Mouse (Mus musculus): Measurements from ENCODE around the gene Zfand3. TPM values are rescaled to one million over a fixed set of nuclear protein-coding genes. Genes with fewer than 3 reads are reported as not detected.

The Zfand3 gene
- polyA plus RNA-seq, 1 experiment from 2014 or later, result 59.5 TPM

DNA sequence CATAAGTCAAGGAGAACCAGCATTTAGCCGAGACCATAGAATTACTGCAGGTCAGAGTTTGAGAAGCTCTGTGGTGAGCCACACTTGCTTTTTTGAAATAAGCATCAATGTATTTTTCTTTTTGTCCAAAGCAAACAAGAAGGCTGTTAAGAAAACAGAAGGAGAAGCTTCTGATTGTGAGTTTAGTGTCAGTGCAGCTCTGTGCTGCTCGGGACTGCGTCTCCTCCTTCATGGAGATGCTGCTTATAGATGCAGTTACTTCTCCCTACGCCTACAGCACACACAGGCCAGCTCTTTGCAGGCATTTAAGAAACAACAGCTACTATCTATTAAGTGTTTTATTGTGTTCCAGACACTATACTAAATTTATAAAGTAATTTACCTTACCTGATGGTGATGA is 107.5 kb downstream of the Zfand3 start:
- Histone ChIP-seq H3K36me3 (ENCODE audit: control insufficient read depth, insufficient read depth, low read length) (no peaks in the 10 kb centered on the region), H3K4me2 (ENCODE audit: low read length) (no peak overlapping the region), H3K4me3 (ENCODE audit: low read depth, low read length) (no peak overlapping the region), H3K9ac (ENCODE audit: low read length) (no peak overlapping the region), H3K4me1 (ENCODE audit: control insufficient read depth, insufficient read depth, low read length) (peaks cover 4% of the 10 kb centered on the region), H3K27me3 (replicated peaks; ENCODE audit: control insufficient read depth, insufficient read depth, low read length) (no peaks in the 10 kb centered on the region), H3K9me3 (replicated peaks; ENCODE audit: control insufficient read depth, low read length) (no peaks in the 10 kb centered on the region), H3K27ac (ENCODE audit: low read depth, low read length) (no peak overlapping the region)
- ATAC-seq (no peak), DNase-seq (ENCODE audit: low spot score) (no peak)
- WGBS, result 90% methylated on average over 4 of the region's 4 CpGs

- DNase-seq (ENCODE audit: low spot score), result no peak
- Histone ChIP-seq H3K4me1 (ENCODE audit: control insufficient read depth, insufficient read depth, low read length) (peaks cover 4% of the 10 kb centered on the region), H3K4me2 (ENCODE audit: low read length) (no peak overlapping the region), H3K9ac (ENCODE audit: low read length) (no peak overlapping the region), H3K27me3 (replicated peaks; ENCODE audit: control insufficient read depth, insufficient read depth, low read length) (no peaks in the 10 kb centered on the region), H3K27ac (ENCODE audit: low read depth, low read length) (no peak overlapping the region), H3K4me3 (ENCODE audit: low read depth, low read length) (no peak overlapping the region), H3K36me3 (ENCODE audit: control insufficient read depth, insufficient read depth, low read length) (no peaks in the 10 kb centered on the region), H3K9me3 (replicated peaks; ENCODE audit: control insufficient read depth, low read length) (no peaks in the 10 kb centered on the region)
- no peak for ATAC-seq
- WGBS, result 79% methylated on average over 7 of the region's 7 CpGs
Observed at GRCm38 (mm10) chr17:30112555-30113305, 108.2 kb downstream of the Zfand3 start.

- WGBS, result 75% methylated on average over 3 of the region's 3 CpGs
- ATAC-seq, result no peak
Observed at GRCm38 (mm10) chr17:30114761-30115160, 110.2 kb downstream of the Zfand3 start.

DNA sequence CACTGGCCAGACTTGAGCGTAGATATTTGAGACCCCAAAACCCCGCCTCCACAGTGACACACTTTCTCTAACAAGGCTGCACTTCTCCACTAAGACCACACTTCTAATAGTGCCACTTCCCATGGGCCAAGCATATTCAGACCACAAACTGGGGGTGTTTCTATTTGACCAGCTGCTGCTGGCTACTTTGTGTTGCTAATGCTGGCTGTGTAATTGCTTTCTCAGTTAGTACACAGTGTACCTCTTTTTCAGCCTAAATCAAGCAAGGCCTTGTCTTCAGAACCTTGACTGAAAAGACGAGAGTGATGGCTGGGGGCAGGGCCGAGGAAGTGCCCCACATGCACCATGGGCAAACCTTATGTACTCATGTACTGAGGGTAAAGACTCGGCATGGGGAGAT is 111.7 kb downstream of the Zfand3 start:
- DNase-seq (ENCODE audit: low spot score) (peak; percentile 49), ATAC-seq (peak; percentile 44)
- peak overlapping the region; percentile 27; the same call in 1 of the 2 replicates for H3K27ac ChIP-seq (ENCODE audit: low read depth, low read length)

More at GRCm38 (mm10) chr17:30114761-30115160, 110.2 kb downstream of the Zfand3 start:
- Histone ChIP-seq H3K4me1 (ENCODE audit: control insufficient read depth, insufficient read depth, low read length) (peaks cover 4% of the 10 kb centered on the region), H3K4me3 (ENCODE audit: low read depth, low read length) (no peak overlapping the region), H3K27me3 (replicated peaks; ENCODE audit: control insufficient read depth, insufficient read depth, low read length) (no peaks in the 10 kb centered on the region), H3K9ac (ENCODE audit: low read length) (no peak overlapping the region), H3K9me3 (replicated peaks; ENCODE audit: control insufficient read depth, low read length) (no peaks in the 10 kb centered on the region), H3K27ac (ENCODE audit: low read depth, low read length) (no peak overlapping the region), H3K4me2 (ENCODE audit: low read length) (no peak overlapping the region), H3K36me3 (ENCODE audit: control insufficient read depth, insufficient read depth, low read length) (no peaks in the 10 kb centered on the region)
- DNase-seq (ENCODE audit: low spot score), result no peak

DNA sequence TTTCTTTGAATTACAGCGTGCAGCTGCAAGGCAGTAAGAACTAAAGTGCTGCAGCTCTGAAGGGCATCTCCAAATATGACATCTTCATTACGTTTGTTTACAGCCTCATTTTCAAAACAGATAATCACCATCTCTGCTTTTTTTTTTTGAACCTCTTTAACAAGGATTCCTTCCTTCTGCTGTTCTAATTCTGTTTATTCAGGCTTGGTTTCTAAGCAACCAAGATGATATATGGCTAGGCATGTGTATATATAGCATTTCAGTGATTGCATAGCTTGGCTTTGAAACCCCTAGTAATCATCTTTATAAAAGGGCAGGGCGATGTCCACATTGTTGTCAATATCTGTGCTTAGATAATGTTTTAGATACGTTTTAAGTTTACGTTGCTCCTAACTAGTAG is 113.5 kb downstream of the Zfand3 start:
- no peak overlapping the region for H3K27ac ChIP-seq (ENCODE audit: low read depth, low read length)
- DNase-seq (ENCODE audit: low spot score) (peak; percentile 40), ATAC-seq (no peak)

More for the DNA sequence above, 111.7 kb downstream of the Zfand3 start:
- no peak overlapping the region for H3K4me3 ChIP-seq (ENCODE audit: low read depth, low read length)
- H3K27me3 ChIP-seq (replicated peaks; ENCODE audit: control insufficient read depth, insufficient read depth, low read length), result no peaks in the 10 kb centered on the region
- no peaks in the 10 kb centered on the region for H3K36me3 ChIP-seq (ENCODE audit: control insufficient read depth, insufficient read depth, low read length)
- 68% methylated on average over 5 of the region's 5 CpGs for WGBS
- no peaks in the 10 kb centered on the region for H3K4me1 ChIP-seq (ENCODE audit: control insufficient read depth, insufficient read depth, low read length)
- no peak overlapping the region for H3K4me2 ChIP-seq (ENCODE audit: low read length)
- no peak overlapping the region for H3K9ac ChIP-seq (ENCODE audit: low read length)
- no peaks in the 10 kb centered on the region for H3K9me3 ChIP-seq (replicated peaks; ENCODE audit: control insufficient read depth, low read length)

DNA sequence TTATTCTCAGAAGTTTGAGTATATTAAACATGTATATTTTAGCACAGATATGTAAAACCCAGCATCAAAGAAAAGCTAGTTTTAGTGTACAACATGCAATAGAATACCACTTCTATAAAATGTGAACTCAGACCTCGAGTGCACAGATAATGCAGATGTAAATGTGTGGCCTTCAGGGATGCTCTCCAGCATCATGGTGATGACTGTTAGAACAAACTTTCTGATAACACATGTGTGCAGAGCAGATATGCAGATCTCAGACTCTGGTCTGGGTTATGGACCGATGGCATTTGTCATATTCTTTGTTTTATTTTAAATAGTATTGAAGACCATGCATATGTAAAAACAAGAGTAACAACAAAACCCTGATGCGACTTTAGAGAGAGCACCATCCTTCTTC is 117.7 kb downstream of the Zfand3 start:
- no peak for ATAC-seq
- WGBS, result 95% methylated on average over 3 of the region's 3 CpGs

More for the DNA sequence above, 113.5 kb downstream of the Zfand3 start:
- Histone ChIP-seq H3K4me2 (ENCODE audit: low read length) (no peak overlapping the region), H3K27me3 (replicated peaks; ENCODE audit: control insufficient read depth, insufficient read depth, low read length) (no peaks in the 10 kb centered on the region), H3K9ac (ENCODE audit: low read length) (no peak overlapping the region), H3K9me3 (replicated peaks; ENCODE audit: control insufficient read depth, low read length) (no peaks in the 10 kb centered on the region), H3K4me3 (ENCODE audit: low read depth, low read length) (no peak overlapping the region), H3K4me1 (ENCODE audit: control insufficient read depth, insufficient read depth, low read length) (no peaks in the 10 kb centered on the region), H3K36me3 (ENCODE audit: control insufficient read depth, insufficient read depth, low read length) (peaks cover 2% of the 10 kb centered on the region; the same call in 1 of the 2 replicates)
- 86% methylated on average over 5 of the region's 5 CpGs for WGBS

GRCm38 (mm10) chr17:30128456-30128855 is 123.9 kb downstream of the Zfand3 start:
- Histone ChIP-seq H3K9me3 (replicated peaks; ENCODE audit: control insufficient read depth, low read length) (no peaks in the 10 kb centered on the region), H3K36me3 (ENCODE audit: control insufficient read depth, insufficient read depth, low read length) (no peaks in the 10 kb centered on the region), H3K4me3 (ENCODE audit: low read depth, low read length) (no peak overlapping the region), H3K9ac (ENCODE audit: low read length) (no peak overlapping the region), H3K27ac (ENCODE audit: low read depth, low read length) (peak overlapping the region; percentile 50; the same call in 1 of the 2 replicates), H3K4me1 (ENCODE audit: control insufficient read depth, insufficient read depth, low read length) (peaks cover 15% of the 10 kb centered on the region), H3K4me2 (ENCODE audit: low read length) (no peak overlapping the region), H3K27me3 (replicated peaks; ENCODE audit: control insufficient read depth, insufficient read depth, low read length) (no peaks in the 10 kb centered on the region)
- 65% methylated on average over 6 of the region's 6 CpGs for WGBS
- ATAC-seq (no peak), DNase-seq (ENCODE audit: low spot score) (peak; percentile 36)

More for the DNA sequence above, 117.7 kb downstream of the Zfand3 start:
- H3K4me3 ChIP-seq (ENCODE audit: low read depth, low read length), result no peak overlapping the region
- DNase-seq (ENCODE audit: low spot score), result no peak
- H3K4me2 ChIP-seq (ENCODE audit: low read length), result no peak overlapping the region
- no peaks in the 10 kb centered on the region for H3K27me3 ChIP-seq (replicated peaks; ENCODE audit: control insufficient read depth, insufficient read depth, low read length)
- H3K9me3 ChIP-seq (replicated peaks; ENCODE audit: control insufficient read depth, low read length), result no peaks in the 10 kb centered on the region
- H3K36me3 ChIP-seq (ENCODE audit: control insufficient read depth, insufficient read depth, low read length), result peaks cover 2% of the 10 kb centered on the region; the same call in 1 of the 2 replicates
- no peak overlapping the region for H3K27ac ChIP-seq (ENCODE audit: low read depth, low read length)
- no peak overlapping the region for H3K9ac ChIP-seq (ENCODE audit: low read length)
- no peaks in the 10 kb centered on the region for H3K4me1 ChIP-seq (ENCODE audit: control insufficient read depth, insufficient read depth, low read length)

GRCm38 (mm10) chr17:30129220-30129619 is 124.7 kb downstream of the Zfand3 start:
- Histone ChIP-seq H3K4me2 (ENCODE audit: low read length) (no peak overlapping the region), H3K9ac (ENCODE audit: low read length) (no peak overlapping the region), H3K9me3 (replicated peaks; ENCODE audit: control insufficient read depth, low read length) (no peaks in the 10 kb centered on the region), H3K36me3 (ENCODE audit: control insufficient read depth, insufficient read depth, low read length) (no peaks in the 10 kb centered on the region), H3K4me3 (ENCODE audit: low read depth, low read length) (no peak overlapping the region), H3K27ac (ENCODE audit: low read depth, low read length) (no peak overlapping the region), H3K27me3 (replicated peaks; ENCODE audit: control insufficient read depth, insufficient read depth, low read length) (no peaks in the 10 kb centered on the region), H3K4me1 (ENCODE audit: control insufficient read depth, insufficient read depth, low read length) (peaks cover 15% of the 10 kb centered on the region)
- 0 out of 2 replicates have a peak, but pooled peaks have one; percentile 18 for ATAC-seq
- DNase-seq (ENCODE audit: low spot score), result peak; percentile 26
- WGBS, result 53% methylated on average over 7 of the region's 7 CpGs

- ATAC-seq (no peak), DNase-seq (ENCODE audit: low spot score) (no peak)
- 78% methylated on average over 4 of the region's 4 CpGs for WGBS
Observed at GRCm38 (mm10) chr17:30130326-30130725, 125.8 kb downstream of the Zfand3 start.

More at GRCm38 (mm10) chr17:30130326-30130725, 125.8 kb downstream of the Zfand3 start:
- Histone ChIP-seq H3K36me3 (ENCODE audit: control insufficient read depth, insufficient read depth, low read length) (no peaks in the 10 kb centered on the region), H3K4me2 (ENCODE audit: low read length) (no peak overlapping the region), H3K4me1 (ENCODE audit: control insufficient read depth, insufficient read depth, low read length) (peaks cover 15% of the 10 kb centered on the region), H3K9me3 (replicated peaks; ENCODE audit: control insufficient read depth, low read length) (no peaks in the 10 kb centered on the region), H3K27ac (ENCODE audit: low read depth, low read length) (no peak overlapping the region), H3K9ac (ENCODE audit: low read length) (no peak overlapping the region), H3K4me3 (ENCODE audit: low read depth, low read length) (no peak overlapping the region), H3K27me3 (replicated peaks; ENCODE audit: control insufficient read depth, insufficient read depth, low read length) (no peaks in the 10 kb centered on the region)
